Mouse (Mus musculus): ENCODE measurements at regions not wholly inside any gene's neighbourhood (a gene's known extent, or its start where the extent isn't known, plus 50 kb on each side); places are given as distances from the start of the nearest gene placed in this dataset.
A peak's percentile ranks its signal among the peaks of the same experiment; 100 is the strongest.

DNA sequence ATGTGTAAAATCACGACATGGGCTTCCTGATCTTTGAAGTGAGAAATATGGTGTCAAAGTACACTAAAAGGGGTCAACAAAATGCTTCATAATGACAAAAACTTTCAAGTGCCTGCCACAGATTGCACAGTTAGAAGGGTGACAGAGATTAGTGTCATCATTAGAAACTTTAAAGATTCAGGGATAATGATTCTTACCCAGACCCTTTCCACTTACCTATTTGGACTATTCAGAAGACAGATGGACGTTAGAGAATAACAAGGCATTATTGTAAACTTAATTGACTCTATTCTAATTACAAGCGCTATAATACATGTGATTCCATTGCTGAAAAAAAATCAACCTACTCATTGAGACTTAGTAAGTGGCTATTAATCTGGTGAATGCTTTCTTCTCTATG is 162.6 kb upstream of the Pcdh20 start:
- intact Hi-C loops (cut with DNase I), result no loop called here
- DNase-seq (ENCODE audit: low spot score in 2 of 2), result no peak

DNA sequence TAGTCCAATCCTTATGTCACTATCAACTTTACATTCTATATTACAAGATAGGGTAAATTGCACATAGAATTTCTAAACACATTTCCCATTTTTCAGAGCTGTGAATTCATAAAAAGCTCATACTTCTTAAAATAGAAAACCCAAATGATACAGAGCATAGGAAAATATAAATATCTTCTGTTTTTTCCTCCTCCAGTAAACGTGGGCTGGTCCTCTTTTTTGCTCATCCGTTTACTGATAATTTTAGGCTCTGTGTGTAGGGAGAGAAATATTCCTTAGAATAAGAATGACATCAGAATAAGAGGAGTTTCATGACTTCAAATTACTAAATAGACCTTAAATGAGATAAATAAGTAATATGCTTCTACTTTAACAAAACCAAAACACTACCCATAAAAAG is 124.2 kb upstream of the Pcdh20 start:
- intact Hi-C loops (cut with DNase I), result no loop called here
- peak in 1 of 2 experiments; percentile 1 for DNase-seq (ENCODE audit: low spot score in 2 of 2)

DNA sequence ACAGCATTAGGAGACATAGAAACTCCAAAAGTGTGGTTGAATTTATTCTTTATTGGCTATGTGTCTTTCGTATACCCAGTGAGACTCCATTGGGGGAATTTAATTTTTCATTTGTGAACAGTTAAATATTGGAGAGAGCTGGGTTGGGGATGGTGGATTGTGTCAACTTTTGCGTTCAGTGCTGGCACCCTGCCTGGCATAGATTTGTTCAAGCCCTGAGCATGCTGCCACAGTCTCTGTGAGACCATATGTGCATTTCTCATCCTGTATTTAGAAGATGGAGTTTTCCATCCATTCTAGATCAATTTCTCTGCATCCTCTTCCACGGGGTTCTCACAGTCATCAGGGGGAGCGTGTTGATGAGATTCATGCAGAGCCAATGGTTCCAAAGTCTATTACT is 98.9 kb upstream of the Pcdh20 start:
- peak in 1 of 2 experiments; percentile 5 for DNase-seq (ENCODE audit: low spot score in 2 of 2)
- intact Hi-C loops (cut with DNase I), result no loop called here

DNA sequence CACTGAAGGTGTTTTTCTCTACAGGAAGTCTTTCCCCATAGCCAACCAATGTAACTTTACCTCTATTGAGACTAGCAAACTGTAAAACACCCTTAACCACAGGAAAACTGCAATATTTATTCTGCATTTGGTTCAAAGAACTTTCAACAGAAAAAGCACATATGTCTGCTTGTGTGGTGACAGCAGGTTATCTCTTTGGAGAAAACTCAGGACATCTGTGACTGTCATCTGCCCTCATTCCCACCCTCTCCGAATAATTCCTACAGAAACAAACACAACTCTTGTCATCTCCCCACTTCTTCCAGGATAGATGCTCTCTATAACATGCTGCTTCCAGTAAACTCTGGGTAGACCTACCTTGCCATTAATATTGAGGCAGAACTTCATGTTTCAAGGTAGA is 96.4 kb upstream of the Pcdh20 start:
- DNase-seq (ENCODE audit: low spot score in 2 of 2), result no peak
- intact Hi-C loops (cut with DNase I), result no loop called here

DNA sequence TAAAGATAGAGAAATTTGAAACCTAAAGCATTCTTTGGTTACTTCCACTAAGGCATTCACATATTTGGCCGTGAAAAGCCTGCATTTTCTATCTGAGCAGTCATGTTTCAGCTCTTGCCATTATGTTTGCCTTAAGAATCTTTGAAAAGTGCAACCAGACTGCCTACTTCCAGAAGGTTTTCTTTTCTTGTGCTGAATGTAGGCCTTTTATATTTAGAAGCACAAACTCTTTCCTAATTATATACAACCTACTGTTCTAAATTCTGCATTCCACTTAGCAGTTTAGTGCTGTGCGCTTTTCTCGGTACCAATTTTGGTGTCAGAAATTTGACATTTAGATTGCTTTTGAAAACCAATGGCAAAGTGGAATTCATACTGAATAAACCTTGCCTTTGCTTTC is 72.4 kb upstream of the Pcdh20 start:
- intact Hi-C loops (cut with DNase I), result no loop called here
- peak; percentile 10 to 61 for DNase-seq (ENCODE audit: low spot score in 2 of 2)

DNA sequence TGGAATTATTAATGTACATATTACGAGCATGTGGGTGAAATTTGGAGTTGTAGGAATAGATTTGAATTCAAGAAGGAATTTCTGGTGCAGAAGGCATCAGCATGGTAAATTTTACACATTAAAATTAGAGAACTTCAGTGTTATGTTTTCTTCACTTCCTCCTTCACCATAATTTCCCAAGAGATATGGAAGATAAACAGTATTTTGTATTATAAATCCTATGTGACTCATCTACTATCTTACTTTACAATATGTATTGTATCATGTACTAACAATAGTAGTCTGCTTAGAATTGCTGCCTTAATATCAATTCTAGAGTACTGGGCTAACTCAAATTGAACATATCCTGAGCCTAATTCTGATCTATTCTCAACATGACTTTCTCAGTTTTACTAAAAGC is 71.3 kb upstream of the Pcdh20 start:
- DNase-seq (ENCODE audit: low spot score in 2 of 2), result no peak
- intact Hi-C loops (cut with DNase I), result no loop called here

All from left cerebral cortex, postnatal 14 days (tissue).